Mouse (Mus musculus): ENCODE measurements around the gene Faf2.

GRCm38 (mm10) chr13:54664509-54664908 is 42.9 kb downstream of the Faf2 start:
- no peak for TF ChIP-seq ZC3H11A (IDR thresholded peaks at IDR 0.05; ENCODE audit: borderline replicate concordance, low read depth, low read length)
- no peak for TF ChIP-seq MAFK (IDR thresholded peaks at IDR 0.05; ENCODE audit: insufficient read depth, low read depth, low read length)
